Mouse (Mus musculus) adipocyte (in vitro differentiated cells): ENCODE measurements at regions not wholly inside any gene's neighbourhood (a gene's known extent, or its start where the extent isn't known, plus 50 kb on each side); places are given as distances from the start of the nearest gene placed in this dataset.
"Not testable (repeated sequence)": the region's sequence is repeated elsewhere in the genome, so short reads cannot be mapped to it uniquely, and the experiment has no call there.

Experiments used
- DNase-seq: peaks from one replicate; pipeline ENCODE4 v3.0.0-alpha.2; 2016; ENCODE audit warnings: low spot score

DNA sequence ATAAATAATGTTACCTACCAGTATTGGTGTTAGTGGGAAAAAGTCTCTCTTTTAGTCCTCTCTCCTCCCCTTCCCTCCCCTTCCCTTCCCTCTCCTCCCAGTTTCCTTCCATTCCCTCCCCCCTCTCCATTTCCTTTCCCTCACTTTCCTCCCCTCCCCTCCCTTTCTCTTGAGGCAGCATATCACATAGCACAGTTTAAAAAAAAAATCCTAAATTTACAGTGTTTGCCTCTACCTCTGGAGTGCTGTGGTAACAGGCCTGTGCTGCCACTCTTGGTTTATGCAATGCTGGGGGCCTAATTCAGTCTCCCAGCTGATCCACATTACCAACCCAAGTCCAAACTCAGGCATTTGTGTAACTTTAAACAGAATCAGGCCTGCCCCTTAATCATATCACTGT, 52.1 kb upstream of the Slc44a3 start:
- peak; percentile 40 for DNase-seq

DNA sequence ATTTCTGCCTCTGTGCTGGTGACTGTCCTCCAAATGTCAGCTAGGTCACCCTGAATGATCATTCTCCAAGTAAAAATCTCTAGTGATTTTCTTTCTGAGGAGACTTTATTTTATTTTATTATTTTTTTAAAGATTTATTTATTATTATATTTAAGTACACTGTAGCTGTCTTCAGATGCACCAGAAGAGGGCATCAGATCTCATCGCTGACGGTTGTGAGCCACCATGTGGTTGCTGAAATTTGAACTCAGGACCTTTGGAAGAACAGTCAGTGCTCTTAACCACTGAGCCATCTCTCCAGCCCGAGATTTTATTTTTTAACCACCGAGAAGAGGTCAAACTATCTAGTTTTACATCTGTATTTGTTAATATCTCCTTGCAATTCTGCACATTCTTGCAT, 50.5 kb upstream of the Slc44a3 start:
- not testable (repeated sequence) for DNase-seq
